Mouse (Mus musculus) cerebellum, adult 2 months (tissue): Measurements from ENCODE around the gene Alppl2.

Experiments
- CTCF ChIP-seq: fragments of 200-500 bp; IDR thresholded peaks from 2 replicates; pipeline ENCODE4 v1.5.1; 2011; ENCODE audit warnings: low read depth, mild to moderate bottlenecking, control low read depth, low read length, moderate library complexity, borderline replicate concordance; ENCODE audit not compliant: insufficient read depth
- POLR2A ChIP-seq: fragments of 200-500 bp; IDR thresholded peaks from 2 replicates; pipeline ENCODE4 v1.6.1; 2011; ENCODE audit warnings: low read length, control low read depth, borderline replicate concordance; ENCODE audit not compliant: insufficient read depth

- TF ChIP-seq POLR2A (no peak), CTCF (no peak)
Observed at GRCm38 (mm10) chr1:87050700-87051099, 39.0 kb downstream of the Alppl2 start.
